Mouse (Mus musculus): ENCODE data around the gene Hoxa2.

The Hoxa2 gene

GRCm38 (mm10) chr6:52137841-52138535, 26.6 kb downstream of the Hoxa2 start:
- no peak for DNase-seq

- no peak for DNase-seq
Measured at GRCm38 (mm10) chr6:52123673-52124072, 41.0 kb downstream of the Hoxa2 start.

- no peak for DNase-seq
Measured at GRCm38 (mm10) chr6:52121173-52121572, 43.5 kb downstream of the Hoxa2 start.

- DNase-seq, result no peak
Measured at GRCm38 (mm10) chr6:52118903-52119635, 45.6 kb downstream of the Hoxa2 start.

GRCm38 (mm10) chr6:52115899-52116298, 48.7 kb downstream of the Hoxa2 start:
- DNase-seq, result no peak

Measured in lung, postnatal 4 days (tissue).